Mouse (Mus musculus) stomach, embryonic 16.5 days (tissue): ENCODE measurements around the gene Rpl3. TPM values are rescaled to one million over a fixed set of nuclear protein-coding genes. Genes with fewer than 3 reads are reported as not detected.
A peak's percentile ranks its signal among the peaks of the same experiment; 100 is the strongest.

Source experiments
- ATAC-seq: fragments of 200-750 bp; cut with Nextera tagmentation; 2 replicates; pipeline ENCODE4 v1.8.0; 2017; ENCODE audit warnings: moderate number of reproducible peaks, moderate TSS enrichment; ENCODE audit not compliant: insufficient read depth, low FRiP score
- H3K27ac ChIP-seq: fragments of 300-500 bp; sonication (generic); 2 replicates; pipeline ENCODE4 v1.5.1; 2014; ENCODE audit warnings: low read length
- H3K27me3 ChIP-seq: fragments of 300-500 bp; sonication (generic); 2 replicates; pipeline ENCODE4 v1.6.1; 2014; ENCODE audit warnings: low read length, control low read depth, mixed read lengths; ENCODE audit not compliant: control insufficient read depth, insufficient read depth
- H3K36me3 ChIP-seq: fragments of 300-500 bp; sonication (generic); 2 replicates; pipeline ENCODE4 v1.6.1; 2014; ENCODE audit warnings: low read length; ENCODE audit not compliant: control insufficient read depth, insufficient read depth
- H3K4me1 ChIP-seq: fragments of 300-500 bp; sonication (generic); 2 replicates; pipeline ENCODE4 v1.6.1; 2014; ENCODE audit warnings: low read length, control low read depth, mixed read lengths; ENCODE audit not compliant: control insufficient read depth, insufficient read depth
- H3K4me2 ChIP-seq: fragments of 300-500 bp; sonication (generic); 2 replicates; pipeline ENCODE4 v1.6.1; 2014; ENCODE audit warnings: low read depth, low read length, mixed read lengths
- H3K4me3 ChIP-seq: fragments of 300-500 bp; sonication (generic); replicated peaks from 2 replicates; pipeline ENCODE4 v1.5.1; 2014; ENCODE audit warnings: mild to moderate bottlenecking, low read length
- H3K9ac ChIP-seq: fragments of 300-500 bp; sonication (generic); 2 replicates; pipeline ENCODE4 v1.6.1; 2014; ENCODE audit warnings: low read length
- H3K9me3 ChIP-seq: fragments of 300-500 bp; sonication (generic); replicated peaks from 2 replicates; pipeline ENCODE4 v1.6.1; 2016; ENCODE audit warnings: low read length, control low read depth; ENCODE audit not compliant: control insufficient read depth
- WGBS: fragments of 180-500 bp; shearing (Covaris S2); extraction: QIAGEN DNeasy Blood & Tissue Kit; methylation state at CpG from one replicate; pipeline ENCODE4 v1.1.7; 2014; 5-methylcytosine and 5-hydroxymethylcytosine counted together
- polyA plus RNA-seq: library from polyadenylated mRNA; unstranded; fragments of >200 nt; fragmentation: Nextera tagmentation; extraction: Ambion mirVana; gene quantifications from 2 replicates; pipeline ENCODE4 v1.2.1, GENCODE M21; 2015

Gene Rpl3
- polyA plus RNA-seq, 1 experiment from 2014 or later: 1,068 TPM

DNA sequence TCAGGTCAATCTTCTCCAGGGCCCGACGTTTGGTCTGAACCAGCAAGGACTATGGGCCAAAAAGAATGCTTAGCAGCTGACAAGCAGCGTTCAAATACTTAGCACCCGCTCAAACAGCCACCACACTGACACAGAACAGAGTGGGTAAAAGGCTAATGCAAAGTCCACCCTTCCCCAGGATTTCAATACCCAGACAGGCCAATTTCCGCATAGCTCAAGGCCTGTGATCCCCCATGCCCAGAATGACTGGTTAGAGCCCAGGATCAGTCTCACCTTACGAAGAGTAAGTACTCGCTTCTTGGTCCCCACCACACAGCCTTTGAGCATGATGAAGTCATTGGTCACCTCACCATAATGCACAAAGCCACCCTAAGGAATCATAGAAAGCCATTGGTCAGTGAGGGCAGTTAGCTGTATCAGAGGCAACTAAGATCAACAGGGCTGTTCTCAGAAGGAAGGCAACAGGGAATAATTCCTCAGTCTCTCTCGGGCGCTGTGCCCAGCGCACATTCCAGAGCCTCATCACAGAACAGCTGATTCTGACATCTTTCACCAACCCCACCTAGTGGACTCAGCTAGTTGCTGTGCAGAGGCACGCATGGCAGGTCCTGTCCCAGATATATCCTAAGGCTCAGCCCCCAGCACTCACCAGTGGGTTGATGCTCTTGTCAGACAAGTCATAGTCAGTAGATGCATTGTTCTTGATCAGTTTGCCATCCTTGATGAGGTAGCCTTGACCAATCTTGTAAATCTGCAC lies 13.4 kb downstream of the Rpl3 start:
- peaks cover 26% of the 10 kb centered on the region for H3K36me3 ChIP-seq
- no peak overlapping the region for H3K27ac ChIP-seq
- no peaks in the 10 kb centered on the region for H3K9me3 ChIP-seq
- WGBS: 68% methylated on average over 11 of the region's 11 CpGs
- H3K4me1 ChIP-seq: peaks cover 23% of the 10 kb centered on the region
- H3K9ac ChIP-seq: no peak overlapping the region
- ATAC-seq: no peak
- no peaks in the 10 kb centered on the region for H3K27me3 ChIP-seq
- H3K4me3 ChIP-seq: no peak overlapping the region
- no peak overlapping the region for H3K4me2 ChIP-seq

DNA sequence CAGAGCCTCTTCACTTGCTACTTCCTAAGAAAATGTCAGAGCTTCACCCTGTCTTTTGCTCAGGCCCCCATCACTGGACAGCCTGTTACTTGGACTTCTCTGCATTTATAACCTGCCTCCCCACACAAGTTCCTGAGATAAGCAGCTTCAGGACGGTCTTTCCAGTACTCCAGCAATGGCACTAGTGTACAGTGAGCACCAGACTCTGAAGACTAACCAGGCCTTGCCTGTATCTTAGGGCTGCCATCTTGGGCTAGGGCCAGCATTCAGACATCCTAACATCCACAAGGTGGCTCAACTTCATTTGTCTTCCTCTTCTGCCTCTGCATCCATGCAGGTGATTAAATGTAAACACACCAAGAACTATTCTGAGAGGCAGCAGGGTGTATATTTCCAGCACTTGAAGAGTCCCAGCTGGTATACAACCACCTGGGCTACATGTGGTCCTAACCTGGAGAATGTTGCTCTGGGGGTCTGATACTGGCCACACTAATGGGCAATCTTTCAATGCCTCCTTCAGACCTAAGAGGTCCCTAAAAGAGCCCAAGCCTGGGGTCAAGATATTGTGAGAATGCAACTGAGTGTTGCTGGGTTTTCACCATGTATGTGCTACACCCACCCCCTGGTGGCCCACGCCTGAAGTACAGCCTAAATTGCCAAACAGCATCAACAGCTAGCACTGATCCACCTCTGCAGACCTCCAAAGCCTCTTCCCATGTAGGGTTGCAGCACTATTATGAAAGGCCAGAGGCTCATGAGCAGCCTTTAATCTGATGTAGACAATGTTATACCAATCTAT lies 15.1 kb downstream of the Rpl3 start:
- H3K27ac ChIP-seq: peak overlapping the region; percentile 92
- H3K9ac ChIP-seq: no peak overlapping the region
- no peak overlapping the region for H3K4me3 ChIP-seq
- peaks cover 26% of the 10 kb centered on the region for H3K36me3 ChIP-seq
- ATAC-seq: peak; percentile 34; the same call in 1 of the 2 replicates
- H3K4me2 ChIP-seq: no peak overlapping the region
- no peaks in the 10 kb centered on the region for H3K27me3 ChIP-seq
- no peaks in the 10 kb centered on the region for H3K9me3 ChIP-seq
- peaks cover 17% of the 10 kb centered on the region for H3K4me1 ChIP-seq
- 8% methylated on average over 2 of the region's 2 CpGs for WGBS

DNA sequence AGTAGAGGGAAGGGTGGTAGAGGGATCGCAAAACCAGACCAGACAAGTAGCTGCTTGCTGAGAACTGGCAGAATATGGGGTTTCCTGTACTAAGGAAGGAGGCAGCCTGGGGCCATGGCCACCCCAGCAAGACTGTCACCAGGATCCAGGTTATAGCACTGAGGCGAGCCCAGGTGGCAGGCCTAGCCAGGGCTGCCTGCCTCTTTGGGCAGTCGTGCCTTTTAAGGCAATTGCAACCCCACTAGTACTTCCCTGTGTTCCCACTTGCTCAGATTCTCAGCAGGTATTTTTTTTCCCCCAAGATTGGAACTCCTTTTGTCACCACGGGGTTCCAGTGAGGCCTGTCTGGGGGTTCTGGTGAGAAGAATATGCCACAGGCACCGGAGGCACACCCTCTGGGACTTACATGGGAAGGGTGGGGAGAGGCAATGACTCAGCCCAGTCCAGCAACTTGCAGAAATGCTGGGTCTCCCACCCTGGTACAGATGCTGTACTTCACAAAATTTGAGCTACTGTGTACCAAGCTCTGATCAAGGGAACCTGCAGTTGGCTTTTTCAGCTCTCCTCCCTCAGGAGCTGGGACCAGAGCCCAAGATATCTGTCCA lies 15.8 kb downstream of the Rpl3 start:
- no peaks in the 10 kb centered on the region for H3K27me3 ChIP-seq
- H3K27ac ChIP-seq: peak overlapping the region; percentile 92
- no peaks in the 10 kb centered on the region for H3K9me3 ChIP-seq
- H3K9ac ChIP-seq: no peak overlapping the region
- H3K4me3 ChIP-seq: no peak overlapping the region
- peaks cover 10% of the 10 kb centered on the region for H3K4me1 ChIP-seq
- WGBS: 31% methylated on average over 5 of the region's 5 CpGs
- H3K36me3 ChIP-seq: peaks cover 20% of the 10 kb centered on the region
- no peak overlapping the region for H3K4me2 ChIP-seq
- ATAC-seq: peak; percentile 71

DNA sequence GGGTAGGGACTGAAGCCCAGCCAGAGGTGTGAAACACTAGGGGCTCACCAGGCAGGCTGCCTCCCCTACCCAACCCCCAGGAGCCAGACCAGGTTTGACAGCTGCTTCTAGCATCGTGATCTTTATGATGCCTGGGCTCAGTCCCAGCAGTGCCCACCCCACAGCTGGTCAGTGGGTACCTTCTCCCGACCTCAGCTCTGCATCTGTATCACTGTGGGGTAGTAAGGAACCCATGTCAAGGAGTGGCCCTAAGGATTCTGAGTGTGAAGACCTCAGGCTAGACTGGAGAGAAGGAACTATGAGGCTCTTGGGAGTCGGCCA lies 16.3 kb downstream of the Rpl3 start:
- 0 out of 2 replicates have a peak overlapping the region, but pooled peaks have one; percentile 15 for H3K9ac ChIP-seq
- 35% methylated on average over 3 of the region's 3 CpGs for WGBS

DNA sequence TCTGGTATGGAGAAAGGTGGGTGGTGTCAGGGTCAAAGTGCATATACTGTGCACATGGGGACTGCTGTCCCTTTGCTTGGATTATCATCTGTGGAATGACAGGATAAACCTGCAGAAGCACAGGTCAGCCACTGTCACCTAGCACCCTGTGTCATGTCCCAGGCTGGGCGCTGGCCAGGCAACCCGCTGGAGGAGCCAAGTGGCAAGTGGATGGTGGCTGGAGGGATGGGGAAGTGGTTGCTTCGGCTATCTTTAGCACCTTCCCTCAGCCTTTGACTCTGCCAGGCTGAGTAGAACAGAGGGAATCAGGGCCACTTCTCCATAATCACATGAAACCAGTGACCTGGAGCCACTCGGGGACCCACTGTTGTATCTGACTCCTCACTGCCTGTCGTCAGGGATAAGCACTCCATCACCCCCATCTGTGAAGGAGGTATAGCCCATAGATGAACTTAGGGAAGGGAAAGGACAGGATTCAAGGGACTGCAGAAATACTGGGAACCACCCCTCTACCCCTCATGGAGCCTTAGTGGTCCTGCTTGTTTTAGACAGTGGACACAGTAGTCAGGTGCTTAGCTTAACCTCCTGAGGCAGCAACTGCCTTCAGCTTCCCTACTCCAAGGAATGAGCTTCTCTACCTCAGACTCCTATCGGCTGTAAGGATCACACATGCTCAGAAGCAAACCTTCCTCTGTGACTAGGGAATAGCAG lies 16.9 kb downstream of the Rpl3 start:
- Histone ChIP-seq H3K9ac (no peak overlapping the region), H3K4me1 (no peaks in the 10 kb centered on the region; the same call in 1 of the 2 replicates), H3K27me3 (no peaks in the 10 kb centered on the region), H3K4me2 (no peak overlapping the region), H3K27ac (peak overlapping the region; percentile 92), H3K36me3 (peaks cover 14% of the 10 kb centered on the region), H3K4me3 (no peak overlapping the region), H3K9me3 (no peaks in the 10 kb centered on the region)
- 50% methylated on average over 6 of the region's 6 CpGs for WGBS
- ATAC-seq: no peak

More for the DNA sequence above, 16.3 kb downstream of the Rpl3 start:
- Histone ChIP-seq H3K4me2 (no peak overlapping the region), H3K27ac (peak overlapping the region; percentile 92), H3K4me1 (peaks cover 5% of the 10 kb centered on the region; the same call in 1 of the 2 replicates), H3K36me3 (peaks cover 19% of the 10 kb centered on the region), H3K9me3 (no peaks in the 10 kb centered on the region), H3K27me3 (no peaks in the 10 kb centered on the region), H3K4me3 (no peak overlapping the region)
- no peak for ATAC-seq

DNA sequence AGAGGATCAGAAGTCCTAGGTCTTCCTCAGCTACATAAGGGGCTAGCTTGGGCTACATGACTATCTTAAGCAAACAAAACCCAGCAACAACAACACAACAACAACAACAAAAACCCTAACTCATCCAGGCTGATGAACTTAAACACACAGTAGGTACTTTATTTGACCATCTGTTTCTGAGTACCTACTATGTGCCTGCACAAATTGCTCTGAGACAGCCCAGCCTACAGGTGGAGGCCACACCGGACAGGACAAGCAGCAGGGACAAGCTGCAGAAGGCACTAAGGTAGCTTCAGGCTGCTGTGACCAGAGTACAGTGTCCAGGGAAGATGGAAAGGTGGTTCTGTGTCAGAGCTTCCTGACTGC lies 18.4 kb downstream of the Rpl3 start:
- Histone ChIP-seq H3K27me3 (no peaks in the 10 kb centered on the region), H3K9me3 (no peaks in the 10 kb centered on the region), H3K4me1 (no peaks in the 10 kb centered on the region), H3K9ac (no peak overlapping the region), H3K4me2 (no peak overlapping the region), H3K27ac (no peak overlapping the region), H3K4me3 (no peak overlapping the region), H3K36me3 (peaks cover 4% of the 10 kb centered on the region; the same call in 1 of the 2 replicates)
- ATAC-seq: no peak
- WGBS: 96% methylated on average over 1 of the region's 1 CpGs

DNA sequence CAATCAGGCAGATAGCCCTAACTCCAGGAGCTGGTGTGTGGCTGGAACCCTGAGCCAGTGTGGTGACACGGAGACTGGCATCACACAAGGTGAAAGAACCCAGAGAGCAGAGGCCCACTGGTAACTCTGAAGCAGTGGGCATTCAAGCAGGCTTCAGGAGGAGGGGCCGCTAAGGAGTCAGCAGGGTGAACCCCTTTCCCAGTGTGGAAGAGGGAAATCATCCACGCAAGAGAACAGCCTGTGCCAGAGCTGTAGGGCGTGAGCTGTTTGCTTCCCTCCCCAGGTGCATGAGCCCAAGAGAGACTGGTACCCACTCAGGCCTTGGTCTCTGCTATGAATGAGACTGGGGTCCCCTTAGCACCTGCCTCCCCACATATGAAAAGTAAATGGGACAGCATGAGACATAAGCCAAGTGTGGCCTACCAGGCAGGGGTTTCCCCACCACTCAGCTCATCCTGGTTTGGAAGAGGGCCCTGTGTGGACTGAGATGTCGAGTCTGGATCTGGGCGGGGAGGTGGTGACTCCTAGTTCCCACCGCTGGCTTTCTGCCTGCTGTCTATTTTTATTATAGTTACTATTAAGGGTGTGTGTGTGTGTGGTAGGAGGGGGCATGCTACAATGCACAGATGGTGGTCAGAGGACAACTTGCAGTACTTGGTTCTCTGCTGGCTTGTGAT lies 19.0 kb downstream of the Rpl3 start:
- Histone ChIP-seq H3K9ac (no peak overlapping the region), H3K36me3 (0 out of 2 replicates have a peak, but pooled peaks cover 2% of the 10 kb centered on the region), H3K4me3 (no peak overlapping the region), H3K4me1 (no peaks in the 10 kb centered on the region), H3K27ac (no peak overlapping the region), H3K4me2 (no peak overlapping the region), H3K27me3 (no peaks in the 10 kb centered on the region), H3K9me3 (no peaks in the 10 kb centered on the region)
- ATAC-seq: no peak
- 75% methylated on average over 7 of the region's 7 CpGs for whole genome bisulfite sequencing

DNA sequence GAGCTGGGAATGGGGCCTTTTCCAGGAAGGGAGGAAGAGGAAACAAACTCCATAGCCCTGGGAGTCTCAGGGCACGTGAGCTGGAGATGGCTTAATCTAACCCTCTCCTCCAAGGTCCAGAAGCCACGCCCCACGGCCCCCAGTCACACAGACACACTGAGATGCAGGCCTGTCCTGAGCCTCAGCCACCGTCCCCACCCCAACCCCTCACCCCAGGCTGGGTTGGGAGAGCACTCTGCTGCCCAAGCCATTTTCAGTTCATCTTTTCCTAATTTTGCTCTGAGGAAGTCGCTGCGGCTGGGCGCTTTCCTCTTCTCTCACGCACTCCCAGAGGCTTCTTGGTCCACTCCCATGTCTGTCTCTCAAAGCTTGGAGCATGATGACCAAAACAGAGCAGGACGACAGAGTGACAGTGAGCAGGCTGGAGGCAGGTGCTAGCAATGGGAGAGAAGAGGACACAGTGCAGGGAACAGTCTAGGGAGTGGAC lies 19.7 kb downstream of the Rpl3 start:
- Histone ChIP-seq H3K4me2 (no peak overlapping the region), H3K4me3 (no peak overlapping the region), H3K36me3 (0 out of 2 replicates have a peak, but pooled peaks cover 2% of the 10 kb centered on the region), H3K4me1 (no peaks in the 10 kb centered on the region), H3K27ac (no peak overlapping the region), H3K9me3 (no peaks in the 10 kb centered on the region), H3K9ac (no peak overlapping the region), H3K27me3 (no peaks in the 10 kb centered on the region)
- 43% methylated on average over 9 of the region's 9 CpGs for WGBS
- no peak for ATAC-seq
